Mouse (Mus musculus) midbrain, postnatal 0 days (tissue): ENCODE measurements around the gene 3110070M22Rik. TPM values are rescaled to one million over a fixed set of nuclear protein-coding genes. Genes with fewer than 3 reads are reported as not detected.
"Not testable (repeated sequence)": the region's sequence is repeated elsewhere in the genome, so short reads cannot be mapped to it uniquely, and the experiment has no call there.

Experiments
- ATAC-seq: fragments of 200-750 bp; cut with Nextera tagmentation; 2 replicates; pipeline ENCODE4 v1.8.0; 2017; ENCODE audit warnings: moderate number of reproducible peaks, mild to moderate bottlenecking, moderate TSS enrichment, moderate library complexity; ENCODE audit not compliant: low FRiP score
- DNase-seq: peaks from one replicate; pipeline ENCODE4 v3.0.0-alpha.2; 2015; ENCODE audit warnings: low spot score
- H3K27ac ChIP-seq: fragments of 300-500 bp; sonication (generic); 2 replicates; pipeline ENCODE4 v1.5.1; 2014; ENCODE audit warnings: low read depth, mild to moderate bottlenecking, low read length, mixed read lengths
- H3K27me3 ChIP-seq: fragments of 300-500 bp; sonication (generic); 2 replicates; pipeline ENCODE4 v1.6.1; 2014; ENCODE audit warnings: low read length, control low read depth, mixed read lengths; ENCODE audit not compliant: insufficient read depth
- H3K36me3 ChIP-seq: fragments of 300-500 bp; sonication (generic); 2 replicates; pipeline ENCODE4 v1.6.1; 2014; ENCODE audit warnings: low read length, control low read depth, mixed read lengths; ENCODE audit not compliant: insufficient read depth
- H3K4me1 ChIP-seq: fragments of 300-500 bp; sonication (generic); 2 replicates; pipeline ENCODE4 v1.6.1; 2014; ENCODE audit warnings: mild to moderate bottlenecking, control low read depth, antibody characterized with exemption, low read length, mixed read lengths; ENCODE audit not compliant: insufficient read depth
- H3K4me2 ChIP-seq: fragments of 300-500 bp; sonication (generic); 2 replicates; pipeline ENCODE4 v1.6.1; 2014; ENCODE audit warnings: low read depth, mild to moderate bottlenecking, low read length, mixed read lengths; ENCODE audit not compliant: poor library complexity, severe bottlenecking
- H3K4me3 ChIP-seq: fragments of 300-500 bp; sonication (generic); 2 replicates; pipeline ENCODE4 v1.5.1; 2014; ENCODE audit warnings: low read depth, mild to moderate bottlenecking, low read length, moderate library complexity
- H3K9ac ChIP-seq: fragments of 300-500 bp; sonication (generic); replicated peaks from 2 replicates; pipeline ENCODE4 v1.6.1; 2014; ENCODE audit warnings: mild to moderate bottlenecking, low read length, moderate library complexity, mixed read lengths; ENCODE audit not compliant: poor library complexity, severe bottlenecking
- H3K9me3 ChIP-seq: fragments of 300-500 bp; sonication (generic); 2 replicates; pipeline ENCODE4 v1.6.1; 2016; ENCODE audit warnings: low read length, control low read depth
- CTCF ChIP-seq: IDR thresholded peaks from 2 replicates; pipeline ENCODE4 v1.5.1; 2016; ENCODE audit warnings: antibody characterized with exemption, mild to moderate bottlenecking
- WGBS: fragments of 180-500 bp; shearing (Covaris S2); extraction: QIAGEN DNeasy Blood & Tissue Kit; methylation state at CpG from one replicate; pipeline ENCODE4 v1.1.7; 2014; 5-methylcytosine and 5-hydroxymethylcytosine counted together
- polyA plus RNA-seq: library from polyadenylated mRNA; unstranded; fragments of >200 nt; fragmentation: Nextera tagmentation; extraction: Ambion mirVana; gene quantifications from 2 replicates; pipeline ENCODE4 v1.2.1, GENCODE M21; 2015
- total RNA-seq: library from RNA; depleted of rRNA; stranded (reverse); fragments of >200 nt; gene quantifications from 2 replicates; pipeline ENCODE4 v1.2.3, GENCODE M21; 2014; rRNA removed

The 3110070M22Rik gene
- total RNA-seq: 7.8 and 11.8 TPM in 2 replicates
- polyA plus RNA-seq: 0.83 and 1.7 TPM in 2 replicates

DNA sequence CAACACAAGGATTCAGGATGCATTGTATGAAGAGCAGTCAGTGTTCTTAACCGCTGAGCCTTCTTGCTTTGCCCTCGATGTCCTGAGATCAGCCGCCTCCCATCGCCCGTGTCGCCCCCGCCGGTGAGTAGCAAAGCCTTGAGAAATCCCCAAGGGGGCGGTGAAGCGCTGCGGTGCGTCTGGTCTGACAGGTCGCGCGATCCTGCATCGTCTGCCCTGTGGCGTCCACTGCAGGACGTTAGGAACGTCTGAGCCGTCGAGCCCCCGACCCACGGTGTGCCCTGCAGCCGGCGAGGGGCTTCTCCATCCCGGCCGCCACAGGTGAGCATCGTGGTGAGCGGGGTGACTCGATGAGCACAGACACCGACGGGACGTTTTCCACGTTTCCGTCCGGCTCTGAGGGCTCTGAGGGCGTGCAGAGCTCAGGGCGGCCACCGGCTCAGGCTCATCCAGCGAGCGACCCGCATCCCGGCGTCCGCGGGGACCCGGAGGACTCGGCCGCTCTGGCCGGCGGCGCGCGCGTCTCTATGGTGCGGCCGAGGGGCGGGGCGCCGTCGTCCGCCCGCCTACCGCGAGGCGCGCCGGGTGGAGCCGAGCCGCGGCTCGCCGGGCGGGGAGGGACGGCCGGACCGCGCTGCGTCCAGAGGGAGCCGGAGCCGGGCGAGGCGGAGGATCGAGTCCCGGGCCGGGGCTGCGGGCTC lies at the start of gene 3110070M22Rik, which contains the start of gene Tmem267:
3110070M22Rik (minus strand) TSS at position 504 of the 701 bp plus-strand sequence.
Tmem267 (plus strand) TSS at position 160 of the 701 bp plus-strand sequence.
- peaks cover 7% of the 10 kb centered on the region; the same call in 1 of the 2 replicates for H3K36me3 ChIP-seq
- H3K9me3 ChIP-seq: peaks cover 2% of the 10 kb centered on the region; the same call in 1 of the 2 replicates
- TF ChIP-seq CTCF: peak; percentile 45; the same call in 1 of the 2 replicates
- no peaks in the 10 kb centered on the region for H3K4me1 ChIP-seq
- H3K27ac ChIP-seq: no peak within 1 kb of the TSS
- no peak within 1 kb of the TSS; the same call in 1 of the 2 replicates for H3K4me2 ChIP-seq
- ATAC-seq (no peak), DNase-seq (peak; percentile 66)
- 60% methylated on average over 87 of the region's 87 CpGs for WGBS
- no peak within 1 kb of the TSS for H3K4me3 ChIP-seq
- no peak within 1 kb of the TSS; the same call in 1 of the 2 replicates for H3K9ac ChIP-seq
- H3K27me3 ChIP-seq: no peaks in the 10 kb centered on the region

DNA sequence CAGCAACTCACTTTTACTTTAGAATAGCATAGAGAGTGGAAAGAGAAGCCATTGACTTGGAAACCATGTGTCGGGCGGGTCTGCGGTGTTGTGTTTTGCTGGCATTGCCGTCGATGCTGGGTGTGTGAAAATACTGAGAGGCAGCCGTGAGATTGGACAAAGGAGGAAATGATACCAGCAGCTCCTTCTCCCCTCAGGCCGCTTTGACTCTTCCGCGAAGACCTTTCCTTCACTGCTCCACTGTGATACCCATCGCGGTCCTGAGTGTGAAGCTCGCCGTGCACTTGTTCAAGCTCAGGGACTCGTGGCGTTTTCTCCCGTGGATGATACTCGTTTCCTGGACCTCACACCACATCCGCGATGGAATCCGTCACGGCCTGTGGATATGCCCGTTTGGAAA lies 6.8 kb upstream of the 3110070M22Rik start:
- not testable (repeated sequence) for H3K9ac ChIP-seq, H3K4me1 ChIP-seq, H3K9me3 ChIP-seq, H3K27me3 ChIP-seq, H3K4me3 ChIP-seq, H3K27ac ChIP-seq, H3K36me3 ChIP-seq, H3K4me2 ChIP-seq, ATAC-seq, DNase-seq
- 97% methylated on average over 10 of the region's 22 CpGs for WGBS

DNA sequence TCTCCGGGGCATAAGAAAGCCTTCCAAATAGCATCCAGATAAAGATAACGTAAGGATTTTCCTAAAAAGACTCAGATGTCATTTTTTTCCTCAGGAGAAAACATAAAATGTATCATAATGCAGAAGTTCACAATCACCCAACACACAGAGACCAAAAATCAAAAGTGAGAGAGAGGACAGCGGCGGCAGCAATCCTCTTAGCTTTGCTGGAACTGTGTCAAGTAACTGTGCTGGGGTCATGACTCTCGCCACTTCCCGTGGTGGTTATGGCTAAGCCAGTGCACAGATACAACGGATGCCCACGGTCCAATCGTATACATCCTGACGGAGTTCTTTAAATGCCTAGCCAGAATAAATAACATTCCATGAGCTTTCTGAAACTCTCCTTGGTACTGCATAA lies 3.9 kb upstream of the 3110070M22Rik start:
- not testable (repeated sequence) for ATAC-seq, H3K27me3 ChIP-seq, H3K4me3 ChIP-seq, H3K4me1 ChIP-seq, H3K9ac ChIP-seq, H3K9me3 ChIP-seq, H3K36me3 ChIP-seq, H3K27ac ChIP-seq, H3K4me2 ChIP-seq
- peak; percentile 41 for DNase-seq
- WGBS: 93% methylated on average over 10 of the region's 10 CpGs

GRCm38 (mm10) chr13:119487354-119487753 lies 829 bp downstream of the 3110070M22Rik start:
- H3K9ac ChIP-seq: no peak overlapping the region; the same call in 1 of the 2 replicates
- H3K4me1 ChIP-seq: no peaks in the 10 kb centered on the region
- H3K36me3 ChIP-seq: peaks cover 8% of the 10 kb centered on the region
- ATAC-seq (no peak), DNase-seq (no peak)
- 32% methylated on average over 7 of the region's 7 CpGs for WGBS
- peaks cover 2% of the 10 kb centered on the region; the same call in 1 of the 2 replicates for H3K9me3 ChIP-seq
- H3K4me2 ChIP-seq: no peak overlapping the region; the same call in 1 of the 2 replicates
- no peak overlapping the region for H3K4me3 ChIP-seq
- H3K27me3 ChIP-seq: no peaks in the 10 kb centered on the region
- TF ChIP-seq CTCF: 0 out of 2 replicates have a peak, but pooled peaks have one; percentile 8
- no peak overlapping the region for H3K27ac ChIP-seq

GRCm38 (mm10) chr13:119477789-119478188 lies 10.4 kb downstream of the 3110070M22Rik start:
- Histone ChIP-seq H3K9me3 (no peaks in the 10 kb centered on the region), H3K27ac (no peak overlapping the region), H3K27me3 (no peaks in the 10 kb centered on the region), H3K36me3 (peaks cover 41% of the 10 kb centered on the region), H3K4me3 (no peak overlapping the region), H3K9ac (no peak overlapping the region), H3K4me2 (no peak overlapping the region), H3K4me1 (no peaks in the 10 kb centered on the region)
- no peak for TF ChIP-seq CTCF
- DNase-seq: no peak
- WGBS: 95% methylated on average over 2 of the region's 2 CpGs
- no peak for ATAC-seq

- Histone ChIP-seq H3K4me1 (no peaks in the 10 kb centered on the region), H3K4me3 (no peak overlapping the region), H3K9me3 (no peaks in the 10 kb centered on the region), H3K27me3 (no peaks in the 10 kb centered on the region), H3K9ac (no peak overlapping the region), H3K27ac (no peak overlapping the region), H3K36me3 (peaks cover 43% of the 10 kb centered on the region), H3K4me2 (no peak overlapping the region)
- WGBS: 71% methylated on average over 9 of the region's 9 CpGs
- no peak for TF ChIP-seq CTCF
- peak; percentile 37 for DNase-seq
- ATAC-seq: no peak
Observed at GRCm38 (mm10) chr13:119476631-119477030, 11.6 kb downstream of the 3110070M22Rik start.
